Mouse (Mus musculus): Measurements from ENCODE around the gene Stat3. TPM values are rescaled to one million over a fixed set of nuclear protein-coding genes. Genes with fewer than 3 reads are reported as not detected.

Stat3 gene
- total RNA-seq, 2 experiments from 2014 or later: 32.9 to 34.2 TPM

GRCm38 (mm10) chr11:100897294-100898231 lies 41.8 kb downstream of the Stat3 start:
- peak; percentile 54 to 63 for DNase-seq (ENCODE audit: low spot score in 2 of 2)
- intact Hi-C loops (cut with DNase I): no loop called here

GRCm38 (mm10) chr11:100896078-100896477 lies 43.3 kb downstream of the Stat3 start:
- no peak for DNase-seq (ENCODE audit: low spot score in 2 of 2)
- intact Hi-C loops (cut with DNase I): no loop called here

- intact Hi-C loops (cut with DNase I): loop anchor here (5.0 kb wide), 1 partner anchor 43 kb away; the partner anchor contains the start of gene Stat3
- DNase-seq (ENCODE audit: low spot score in 2 of 2): no peak
Measured at GRCm38 (mm10) chr11:100894146-100894918, 45.0 kb downstream of the Stat3 start.

GRCm38 (mm10) chr11:100893482-100893881 lies 45.9 kb downstream of the Stat3 start:
- DNase-seq (ENCODE audit: low spot score in 2 of 2): peak; percentile 85 to 88
- intact Hi-C loops (cut with DNase I): loop anchor here (1.0 to 5.0 kb wide), 2 partner anchors 44 to 64 kb away; partner anchors contain the start of gene Stat3

- DNase-seq (ENCODE audit: low spot score in 2 of 2): no peak
- intact Hi-C loops (cut with DNase I): loop anchor here (5.0 kb wide), 1 partner anchor 45 kb away; the partner anchor contains the start of gene Stat3
Measured at GRCm38 (mm10) chr11:100892435-100892834, 46.9 kb downstream of the Stat3 start.

GRCm38 (mm10) chr11:100891256-100892123 lies 47.9 kb downstream of the Stat3 start:
- intact Hi-C loops (cut with DNase I): loop anchor here (5.0 kb wide), 1 partner anchor 46 kb away; the partner anchor contains the start of gene Stat3
- DNase-seq (ENCODE audit: low spot score in 2 of 2): no peak

- DNase-seq (ENCODE audit: low spot score in 2 of 2): peak in 1 of 2 experiments; percentile 20
- intact Hi-C loops (cut with DNase I): loop anchor here (5.0 kb wide), 1 partner anchor 47 kb away; the partner anchor contains the start of gene Stat3
Measured at GRCm38 (mm10) chr11:100890481-100890880, 48.9 kb downstream of the Stat3 start.

- no peak for DNase-seq (ENCODE audit: low spot score in 2 of 2)
- intact Hi-C loops (cut with DNase I): no loop called here
Measured at GRCm38 (mm10) chr11:100888348-100888820, 51.0 kb downstream of the Stat3 start.

- intact Hi-C loops (cut with DNase I): no loop called here
Measured at GRCm38 (mm10) chr11:100887764-100888163, 51.6 kb downstream of the Stat3 start.

GRCm38 (mm10) chr11:100887236-100887635 lies 52.1 kb downstream of the Stat3 start:
- intact Hi-C loops (cut with DNase I): no loop called here
- DNase-seq (ENCODE audit: low spot score in 2 of 2): no peak

More at GRCm38 (mm10) chr11:100887764-100888163, 51.6 kb downstream of the Stat3 start:
- no peak for DNase-seq (ENCODE audit: low spot score in 2 of 2)

- intact Hi-C loops (cut with DNase I): no loop called here
- no peak for DNase-seq (ENCODE audit: low spot score in 2 of 2)
Measured at GRCm38 (mm10) chr11:100886188-100886740, 53.1 kb downstream of the Stat3 start.

- intact Hi-C loops (cut with DNase I): no loop called here
Measured at GRCm38 (mm10) chr11:100885472-100885871, 53.9 kb downstream of the Stat3 start.

GRCm38 (mm10) chr11:100883640-100884039 lies 55.7 kb downstream of the Stat3 start:
- intact Hi-C loops (cut with DNase I): no loop called here
- DNase-seq (ENCODE audit: low spot score in 2 of 2): no peak

More at GRCm38 (mm10) chr11:100885472-100885871, 53.9 kb downstream of the Stat3 start:
- no peak for DNase-seq (ENCODE audit: low spot score in 2 of 2)

GRCm38 (mm10) chr11:100879321-100880078 lies 59.8 kb downstream of the Stat3 start:
- no peak for DNase-seq (ENCODE audit: low spot score in 2 of 2)
- intact Hi-C loops (cut with DNase I): no loop called here

GRCm38 (mm10) chr11:100875761-100876160 lies 63.6 kb downstream of the Stat3 start:
- no peak for DNase-seq (ENCODE audit: low spot score in 2 of 2)
- intact Hi-C loops (cut with DNase I): no loop called here

- intact Hi-C loops (cut with DNase I): no loop called here
Measured at GRCm38 (mm10) chr11:100870968-100871350, 68.4 kb downstream of the Stat3 start.

GRCm38 (mm10) chr11:100870256-100870967 lies 68.9 kb downstream of the Stat3 start:
- DNase-seq (ENCODE audit: low spot score in 2 of 2): peak; percentile 24 to 34
- intact Hi-C loops (cut with DNase I): no loop called here

More at GRCm38 (mm10) chr11:100870968-100871350, 68.4 kb downstream of the Stat3 start:
- DNase-seq (ENCODE audit: low spot score in 2 of 2): no peak

Measured in left cerebral cortex, postnatal 14 days (tissue).